Mouse (Mus musculus) limb, embryonic 11.5 days (tissue): Measurements from ENCODE around the gene Kctd10. TPM values are rescaled to one million over a fixed set of nuclear protein-coding genes. Genes with fewer than 3 reads are reported as not detected.

Experiments used
- microRNA-seq: library from miRNA; unstranded; fragments of <30 nt; microRNA quantifications from one replicate; pipeline ENCODE4, GENCODE M21; 2016
- polyA plus RNA-seq: library from polyadenylated mRNA; unstranded; fragments of >200 nt; fragmentation: Nextera tagmentation; extraction: Ambion mirVana; gene quantifications from 2 replicates; pipeline ENCODE4 v1.2.1, GENCODE M21; 2014

Kctd10 gene
- polyA plus RNA-seq, 1 experiment from 2014 or later: 88.6 TPM

Small RNA genes lying within 50 kb of the gene (microRNA-seq; reads per million reads assigned to microRNA genes)
- not detected for gene Mir7027

Other genes with a start within 250 kb of the Kctd10 start
- 2.1 and 4.5 TPM in 2 replicates for gene Acacb, start 234.0 kb downstream of the Kctd10 start, polyA plus RNA-seq
- gene Foxn4, start 106.7 kb downstream of the Kctd10 start, polyA plus RNA-seq: not detected in 2 replicates
- 0.45 and 0.65 TPM in 2 replicates for gene Myo1h, start 91.3 kb downstream of the Kctd10 start, polyA plus RNA-seq
- gene Ube3b, start 99 bp upstream of the Kctd10 start, polyA plus RNA-seq: 48.4 and 54.1 TPM in 2 replicates
- gene Mmab, start 63.6 kb upstream of the Kctd10 start, polyA plus RNA-seq: 29.8 and 30.6 TPM in 2 replicates
- 47.6 and 49.2 TPM in 2 replicates for gene Mvk, start 63.8 kb upstream of the Kctd10 start, polyA plus RNA-seq
- 2.4 and 2.5 TPM in 2 replicates for gene Fam222a, start 187.5 kb upstream of the Kctd10 start, polyA plus RNA-seq